Mouse (Mus musculus): ENCODE measurements around the gene Slc17a3. TPM values are rescaled to one million over a fixed set of nuclear protein-coding genes. Genes with fewer than 3 reads are reported as not detected.
A peak's percentile ranks its signal among the peaks of the same experiment; 100 is the strongest.

The Slc17a3 gene
- polyA plus RNA-seq, 1 experiment from 2014 or later: not detected

- Histone ChIP-seq H3K27me3 (replicated peaks; ENCODE audit: insufficient read depth, low read length) (no peaks in the 10 kb centered on the region), H3K36me3 (ENCODE audit: insufficient read depth, low read length) (no peaks in the 10 kb centered on the region), H3K4me2 (replicated peaks; ENCODE audit: low read depth, low read length) (no peak overlapping the region), H3K4me3 (ENCODE audit: low read depth, low read length) (no peak overlapping the region), H3K9ac (replicated peaks; ENCODE audit: low read depth) (no peak overlapping the region), H3K27ac (ENCODE audit: low read length) (no peak overlapping the region), H3K4me1 (ENCODE audit: insufficient read depth, low read depth, low read length) (no peaks in the 10 kb centered on the region), H3K9me3 (ENCODE audit: low read length) (no peaks in the 10 kb centered on the region)
- 84% methylated on average over 4 of the region's 4 CpGs for WGBS
- DNase-seq (ENCODE audit: low spot score) (no peak), ATAC-seq (no peak)
- TF ChIP-seq CTCF (IDR thresholded peaks at IDR 0.05): no peak
Observed at GRCm38 (mm10) chr13:23845851-23846250, 6.6 kb downstream of the Slc17a3 start.

GRCm38 (mm10) chr13:23849299-23849698, 10.1 kb downstream of the Slc17a3 start:
- no peak overlapping the region for H3K27ac ChIP-seq (ENCODE audit: low read length)
- no peak overlapping the region for H3K4me2 ChIP-seq (replicated peaks; ENCODE audit: low read depth, low read length)
- DNase-seq (ENCODE audit: low spot score) (no peak), ATAC-seq (no peak)
- 67% methylated on average over 2 of the region's 2 CpGs for WGBS
- no peaks in the 10 kb centered on the region for H3K36me3 ChIP-seq (ENCODE audit: insufficient read depth, low read length)
- H3K4me3 ChIP-seq (ENCODE audit: low read depth, low read length): no peak overlapping the region
- TF ChIP-seq EP300 (IDR thresholded peaks at IDR 0.05) (no peak), CTCF (IDR thresholded peaks at IDR 0.05) (no peak)
- no peaks in the 10 kb centered on the region for H3K9me3 ChIP-seq (ENCODE audit: low read length)
- no peaks in the 10 kb centered on the region for H3K4me1 ChIP-seq (ENCODE audit: insufficient read depth, low read depth, low read length)
- no peak overlapping the region for H3K9ac ChIP-seq (replicated peaks; ENCODE audit: low read depth)
- H3K27me3 ChIP-seq (replicated peaks; ENCODE audit: insufficient read depth, low read length): no peaks in the 10 kb centered on the region

- no peak overlapping the region for H3K9ac ChIP-seq (replicated peaks; ENCODE audit: low read depth)
- TF ChIP-seq CTCF (IDR thresholded peaks at IDR 0.05): no peak
- TF ChIP-seq EP300 (IDR thresholded peaks at IDR 0.05): no peak
- 51% methylated on average over 3 of the region's 3 CpGs for WGBS
- H3K9me3 ChIP-seq (ENCODE audit: low read length): no peaks in the 10 kb centered on the region
- ATAC-seq: no peak
- H3K36me3 ChIP-seq (ENCODE audit: insufficient read depth, low read length): no peaks in the 10 kb centered on the region
- H3K4me2 ChIP-seq (replicated peaks; ENCODE audit: low read depth, low read length): no peak overlapping the region
- no peaks in the 10 kb centered on the region for H3K27me3 ChIP-seq (replicated peaks; ENCODE audit: insufficient read depth, low read length)
- no peak overlapping the region for H3K4me3 ChIP-seq (ENCODE audit: low read depth, low read length)
- no peak overlapping the region for H3K27ac ChIP-seq (ENCODE audit: low read length)
- H3K4me1 ChIP-seq (ENCODE audit: insufficient read depth, low read depth, low read length): no peaks in the 10 kb centered on the region
- no peak for DNase-seq (ENCODE audit: low spot score)
Observed at GRCm38 (mm10) chr13:23856401-23856800, 17.2 kb downstream of the Slc17a3 start.

- Histone ChIP-seq H3K9ac (replicated peaks; ENCODE audit: low read depth) (no peak overlapping the region), H3K27me3 (replicated peaks; ENCODE audit: insufficient read depth, low read length) (no peaks in the 10 kb centered on the region), H3K36me3 (ENCODE audit: insufficient read depth, low read length) (no peaks in the 10 kb centered on the region), H3K4me3 (ENCODE audit: low read depth, low read length) (no peak overlapping the region), H3K4me1 (ENCODE audit: insufficient read depth, low read depth, low read length) (peaks cover 5% of the 10 kb centered on the region; the same call in 1 of the 2 replicates), H3K4me2 (replicated peaks; ENCODE audit: low read depth, low read length) (no peak overlapping the region), H3K27ac (ENCODE audit: low read length) (no peak overlapping the region), H3K9me3 (ENCODE audit: low read length) (no peaks in the 10 kb centered on the region)
- ATAC-seq (no peak), DNase-seq (ENCODE audit: low spot score) (no peak)
- TF ChIP-seq EP300 (IDR thresholded peaks at IDR 0.05) (no peak), CTCF (IDR thresholded peaks at IDR 0.05) (no peak)
Observed at GRCm38 (mm10) chr13:23861815-23862214, 22.6 kb downstream of the Slc17a3 start.

GRCm38 (mm10) chr13:23864711-23865110, 25.5 kb downstream of the Slc17a3 start:
- Histone ChIP-seq H3K9ac (replicated peaks; ENCODE audit: low read depth) (no peak overlapping the region), H3K4me1 (ENCODE audit: insufficient read depth, low read depth, low read length) (peaks cover 5% of the 10 kb centered on the region; the same call in 1 of the 2 replicates), H3K4me2 (replicated peaks; ENCODE audit: low read depth, low read length) (no peak overlapping the region), H3K9me3 (ENCODE audit: low read length) (no peaks in the 10 kb centered on the region), H3K27ac (ENCODE audit: low read length) (no peak overlapping the region), H3K27me3 (replicated peaks; ENCODE audit: insufficient read depth, low read length) (no peaks in the 10 kb centered on the region), H3K4me3 (ENCODE audit: low read depth, low read length) (no peak overlapping the region), H3K36me3 (ENCODE audit: insufficient read depth, low read length) (no peaks in the 10 kb centered on the region)
- DNase-seq (ENCODE audit: low spot score) (peak; percentile 9), ATAC-seq (no peak)
- TF ChIP-seq EP300 (IDR thresholded peaks at IDR 0.05) (no peak), CTCF (IDR thresholded peaks at IDR 0.05) (no peak)
- 32% methylated on average over 9 of the region's 9 CpGs for WGBS

GRCm38 (mm10) chr13:23866086-23866710, 27.0 kb downstream of the Slc17a3 start:
- TF ChIP-seq CTCF (IDR thresholded peaks at IDR 0.05) (no peak), EP300 (IDR thresholded peaks at IDR 0.05) (no peak)
- Histone ChIP-seq H3K9ac (replicated peaks; ENCODE audit: low read depth) (no peak overlapping the region), H3K27me3 (replicated peaks; ENCODE audit: insufficient read depth, low read length) (no peaks in the 10 kb centered on the region), H3K4me3 (ENCODE audit: low read depth, low read length) (no peak overlapping the region), H3K4me2 (replicated peaks; ENCODE audit: low read depth, low read length) (no peak overlapping the region), H3K36me3 (ENCODE audit: insufficient read depth, low read length) (no peaks in the 10 kb centered on the region), H3K4me1 (ENCODE audit: insufficient read depth, low read depth, low read length) (peaks cover 5% of the 10 kb centered on the region; the same call in 1 of the 2 replicates), H3K9me3 (ENCODE audit: low read length) (no peaks in the 10 kb centered on the region), H3K27ac (ENCODE audit: low read length) (no peak overlapping the region)
- peak; percentile 55; the same call in 1 of the 2 replicates for ATAC-seq
- DNase-seq (ENCODE audit: low spot score): peak; percentile 28
- WGBS: 44% methylated on average over 9 of the region's 9 CpGs

All from lung, postnatal 0 days (tissue).